Mouse (Mus musculus) liver, embryonic 16.5 days (tissue): ENCODE measurements at regions not wholly inside any gene's neighbourhood (a gene's known extent, or its start where the extent isn't known, plus 50 kb on each side); places are given as distances from the start of the nearest gene placed in this dataset.

ENCODE experiments used
- ATAC-seq: fragments of 200-750 bp; cut with Nextera tagmentation; 2 replicates; pipeline ENCODE4 v1.8.0; 2017; ENCODE audit warnings: low read depth, mild to moderate bottlenecking, moderate number of reproducible peaks, moderate library complexity
- H3K27ac ChIP-seq: fragments of 300-500 bp; sonication (generic); 2 replicates; pipeline ENCODE4 v1.5.1; 2014; ENCODE audit warnings: mild to moderate bottlenecking, low read length
- H3K27me3 ChIP-seq: fragments of 300-500 bp; sonication (generic); 2 replicates; pipeline ENCODE4 v1.6.1; 2014; ENCODE audit warnings: low read depth, low read length, mixed read lengths; ENCODE audit not compliant: control insufficient read depth, insufficient read depth
- H3K36me3 ChIP-seq: fragments of 300-500 bp; sonication (generic); 2 replicates; pipeline ENCODE4 v1.6.1; 2014; ENCODE audit warnings: mild to moderate bottlenecking; ENCODE audit not compliant: control insufficient read depth, insufficient read depth
- H3K4me1 ChIP-seq: fragments of 300-500 bp; sonication (generic); 2 replicates; pipeline ENCODE4 v1.6.1; 2014; ENCODE audit warnings: low read depth, low read length, mixed read lengths; ENCODE audit not compliant: control insufficient read depth
- H3K4me2 ChIP-seq: fragments of 300-500 bp; sonication (generic); 2 replicates; pipeline ENCODE4 v1.6.1; 2014; ENCODE audit warnings: low read depth, low read length, mixed read lengths
- H3K4me3 ChIP-seq: fragments of 300-500 bp; sonication (generic); 2 replicates; pipeline ENCODE4 v1.5.1; 2014; ENCODE audit warnings: low read depth, mild to moderate bottlenecking, low read length
- H3K9ac ChIP-seq: fragments of 300-500 bp; sonication (generic); 2 replicates; pipeline ENCODE4 v1.6.1; 2014; ENCODE audit warnings: low read depth, low read length
- H3K9me3 ChIP-seq: fragments of 300-500 bp; sonication (generic); replicated peaks from 2 replicates; pipeline ENCODE4 v1.6.1; 2016; ENCODE audit warnings: low read length; ENCODE audit not compliant: control insufficient read depth
- WGBS: fragments of 180-500 bp; shearing (Covaris S2); extraction: QIAGEN DNeasy Blood & Tissue Kit; methylation state at CpG from one replicate; pipeline ENCODE4 v1.1.7; 2014; ENCODE audit not compliant: insufficient replicate concordance; 5-methylcytosine and 5-hydroxymethylcytosine counted together

DNA sequence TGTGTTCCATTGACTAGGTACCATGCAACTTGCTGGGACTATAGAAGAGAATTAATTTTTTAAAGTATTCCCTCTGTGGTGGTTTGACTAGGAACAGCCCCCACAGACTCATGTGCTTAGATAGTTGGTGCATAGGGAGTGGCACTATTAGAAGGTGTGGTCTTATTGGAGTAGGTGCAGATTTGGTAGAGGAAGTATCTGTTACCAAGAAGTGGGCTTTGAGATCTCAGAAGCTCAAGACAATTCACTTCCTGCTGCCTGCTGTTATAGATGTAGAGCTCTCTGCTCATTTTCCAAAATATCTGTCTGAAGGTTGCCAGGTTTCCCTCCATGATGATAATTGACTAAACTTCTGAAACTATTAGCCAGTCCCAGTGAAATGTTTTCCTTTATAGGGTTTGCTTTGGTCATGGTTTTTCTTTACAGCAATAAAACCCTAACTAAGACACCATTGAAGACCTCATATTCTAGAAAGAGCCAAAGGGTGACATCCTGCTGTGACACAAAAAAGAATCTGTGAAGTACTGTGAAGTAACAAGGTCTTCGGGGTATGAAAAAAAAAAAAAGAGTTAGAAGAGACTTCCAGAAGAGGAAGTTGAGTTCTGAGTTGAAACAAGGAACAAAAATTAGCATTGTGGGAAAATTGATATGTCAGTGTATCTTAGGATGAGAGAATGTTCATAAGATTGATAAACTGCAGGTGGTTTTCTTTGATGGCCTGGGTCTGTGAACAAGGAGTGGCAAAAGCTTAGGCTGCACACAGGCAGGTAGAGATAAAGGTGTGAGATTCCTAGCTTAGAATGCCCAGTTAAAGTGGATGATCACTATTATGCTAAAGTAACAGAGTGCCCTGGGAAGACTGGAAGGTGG is 128.9 kb upstream of the Opcml start:
- H3K9ac ChIP-seq = no peak overlapping the region
- no peak overlapping the region for H3K4me3 ChIP-seq
- no peaks in the 10 kb centered on the region for H3K9me3 ChIP-seq
- WGBS = 21% methylated on average over 1 of the region's 1 CpGs
- no peak for ATAC-seq
- no peak overlapping the region for H3K4me2 ChIP-seq
- no peak overlapping the region for H3K27ac ChIP-seq
- H3K36me3 ChIP-seq = no peaks in the 10 kb centered on the region
- H3K4me1 ChIP-seq = no peaks in the 10 kb centered on the region; the same call in 1 of the 2 replicates
- no peaks in the 10 kb centered on the region for H3K27me3 ChIP-seq

DNA sequence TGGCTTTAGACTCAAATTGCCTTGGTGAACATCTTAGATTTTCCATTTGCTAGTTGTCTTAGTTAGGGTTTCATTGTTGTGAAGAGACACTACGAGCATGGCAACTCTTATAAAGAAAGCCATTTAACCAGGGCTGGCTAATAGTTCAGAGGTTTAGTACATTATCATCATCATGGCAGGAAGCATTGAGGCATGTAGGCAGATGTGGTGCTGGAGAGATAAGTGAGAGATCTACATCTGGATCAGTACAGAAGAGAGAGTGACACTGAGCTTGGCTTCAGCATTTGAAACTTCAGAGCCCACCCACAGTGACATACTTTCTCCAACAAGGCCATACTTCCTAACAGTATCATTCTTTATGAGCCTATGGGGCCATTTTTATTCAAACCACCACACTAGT is 127.3 kb upstream of the Opcml start:
- WGBS = 55% methylated on average over 1 of the region's 1 CpGs
- H3K9ac ChIP-seq = no peak overlapping the region
- ATAC-seq = no peak
- no peaks in the 10 kb centered on the region for H3K36me3 ChIP-seq
- H3K9me3 ChIP-seq = no peaks in the 10 kb centered on the region
- no peak overlapping the region for H3K27ac ChIP-seq
- H3K4me2 ChIP-seq = no peak overlapping the region
- H3K27me3 ChIP-seq = no peaks in the 10 kb centered on the region
- H3K4me3 ChIP-seq = no peak overlapping the region
- no peaks in the 10 kb centered on the region; the same call in 1 of the 2 replicates for H3K4me1 ChIP-seq

DNA sequence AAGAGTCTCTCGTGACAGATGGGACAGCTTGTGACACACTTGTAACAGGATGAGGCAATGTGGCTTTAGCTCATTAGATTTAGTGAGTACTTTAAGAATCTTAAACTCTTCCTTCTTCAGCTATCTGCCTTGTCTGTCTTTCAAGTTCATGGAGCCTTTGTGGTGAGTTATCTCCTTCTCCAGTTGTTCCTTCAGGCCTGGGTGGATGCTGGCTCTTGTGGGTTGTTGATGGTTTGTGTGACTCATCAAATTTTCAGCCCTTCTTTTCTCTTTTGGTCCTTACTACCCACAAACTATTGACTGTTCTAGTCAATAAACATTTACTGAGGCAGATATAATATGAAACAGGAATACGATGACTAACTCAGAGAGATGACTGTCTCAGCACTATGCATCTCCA is 124.9 kb upstream of the Opcml start:
- H3K36me3 ChIP-seq = no peaks in the 10 kb centered on the region
- no peaks in the 10 kb centered on the region for H3K27me3 ChIP-seq
- no peaks in the 10 kb centered on the region for H3K9me3 ChIP-seq
- 28% methylated on average over 2 of the region's 2 CpGs for WGBS
- no peak overlapping the region for H3K4me3 ChIP-seq
- no peak overlapping the region for H3K9ac ChIP-seq
- no peak overlapping the region; the same call in 1 of the 2 replicates for H3K4me2 ChIP-seq
- H3K4me1 ChIP-seq = no peaks in the 10 kb centered on the region; the same call in 1 of the 2 replicates
- peak; percentile 76 for ATAC-seq
- H3K27ac ChIP-seq = no peak overlapping the region; the same call in 1 of the 2 replicates

DNA sequence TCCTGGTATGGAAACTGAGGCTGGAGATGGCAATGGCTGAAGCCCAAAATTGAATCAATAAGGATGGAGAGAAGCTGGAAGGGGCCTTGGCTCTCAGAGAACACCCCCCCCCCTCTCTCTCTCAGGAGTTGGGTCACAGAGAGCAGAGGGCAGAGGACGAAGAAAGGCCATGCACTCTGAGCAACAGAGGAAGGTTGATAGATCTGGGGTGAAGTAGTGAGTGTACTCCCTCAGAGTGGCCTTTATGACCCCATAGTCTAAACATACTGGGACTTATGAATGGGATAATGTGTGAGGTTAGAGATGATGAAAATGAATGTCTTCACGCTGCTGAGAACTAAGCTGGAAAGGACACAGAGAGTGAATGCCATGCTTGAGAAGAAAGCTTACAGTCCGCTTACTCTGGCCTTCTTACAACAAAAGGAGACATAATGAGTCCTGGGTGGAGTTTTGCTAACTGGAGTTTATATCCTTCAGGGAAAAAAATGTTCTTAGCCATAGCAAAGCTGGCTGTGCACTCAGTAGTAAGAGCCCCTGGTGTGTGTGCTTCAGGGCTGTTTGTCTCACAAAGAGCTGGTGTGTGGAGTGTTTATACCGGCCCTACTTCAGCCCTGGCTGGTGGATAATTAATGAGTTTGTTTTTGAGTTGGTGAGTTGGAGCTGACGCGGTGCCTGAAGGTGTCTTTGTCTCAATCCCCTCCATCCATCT is 120.4 kb upstream of the Opcml start:
- H3K9me3 ChIP-seq = no peaks in the 10 kb centered on the region
- no peaks in the 10 kb centered on the region for H3K36me3 ChIP-seq
- H3K9ac ChIP-seq = no peak overlapping the region
- no peaks in the 10 kb centered on the region for H3K27me3 ChIP-seq
- ATAC-seq = no peak
- no peak overlapping the region for H3K4me3 ChIP-seq
- H3K27ac ChIP-seq = no peak overlapping the region
- H3K4me1 ChIP-seq = no peaks in the 10 kb centered on the region; the same call in 1 of the 2 replicates
- WGBS = 57% methylated on average over 6 of the region's 6 CpGs
- no peak overlapping the region for H3K4me2 ChIP-seq

DNA sequence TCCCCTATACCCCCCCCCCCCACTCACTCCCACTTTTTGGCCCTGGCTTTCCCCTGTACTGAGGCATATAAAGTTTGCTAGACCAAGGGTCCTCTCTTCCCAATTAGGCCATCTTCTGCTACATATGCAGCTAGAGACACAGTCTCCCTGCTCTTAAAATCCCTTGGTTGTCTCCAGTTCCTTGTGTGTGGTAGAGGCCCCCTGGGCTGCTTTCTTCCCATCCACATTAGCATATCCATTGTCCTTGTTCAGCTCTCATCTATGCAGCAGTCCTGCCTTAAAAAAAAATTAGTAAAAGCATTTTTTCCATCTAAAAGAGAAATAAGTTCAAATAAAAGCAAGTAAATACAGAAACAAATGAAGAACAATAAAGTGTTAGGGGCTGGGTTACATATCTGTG is 105.2 kb upstream of the Opcml start:
- H3K4me3 ChIP-seq = no peak overlapping the region
- no peaks in the 10 kb centered on the region for H3K4me1 ChIP-seq
- no peak for ATAC-seq
- no peak overlapping the region for H3K4me2 ChIP-seq
- H3K36me3 ChIP-seq = no peaks in the 10 kb centered on the region
- no peak overlapping the region for H3K9ac ChIP-seq
- H3K27me3 ChIP-seq = no peaks in the 10 kb centered on the region
- no peak overlapping the region for H3K27ac ChIP-seq
- no peaks in the 10 kb centered on the region for H3K9me3 ChIP-seq

DNA sequence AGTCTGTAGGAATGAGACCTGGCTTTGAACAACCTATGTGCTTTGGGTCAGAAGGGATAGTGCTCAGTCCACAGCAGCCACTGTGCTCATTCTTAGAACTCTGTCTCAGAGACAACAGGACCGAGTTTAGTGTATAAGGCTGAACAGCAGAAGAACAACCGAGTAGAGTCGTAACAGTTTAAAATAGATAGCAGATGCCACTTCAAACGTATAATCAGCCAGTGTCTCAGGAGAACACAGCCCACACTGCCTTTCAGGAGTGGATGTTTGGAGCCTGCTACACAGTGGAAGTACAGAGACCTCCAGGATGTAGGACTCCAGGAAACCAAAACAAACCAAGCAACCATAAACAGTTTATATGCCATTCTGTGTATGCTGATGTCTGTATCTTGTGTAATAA is 99.0 kb upstream of the Opcml start:
- H3K4me2 ChIP-seq = no peak overlapping the region
- no peak overlapping the region for H3K4me3 ChIP-seq
- 51% methylated on average over 4 of the region's 4 CpGs for WGBS
- H3K27me3 ChIP-seq = no peaks in the 10 kb centered on the region
- H3K4me1 ChIP-seq = no peaks in the 10 kb centered on the region
- no peak for ATAC-seq
- H3K36me3 ChIP-seq = no peaks in the 10 kb centered on the region
- H3K9me3 ChIP-seq = no peaks in the 10 kb centered on the region
- no peak overlapping the region for H3K27ac ChIP-seq
- no peak overlapping the region for H3K9ac ChIP-seq

DNA sequence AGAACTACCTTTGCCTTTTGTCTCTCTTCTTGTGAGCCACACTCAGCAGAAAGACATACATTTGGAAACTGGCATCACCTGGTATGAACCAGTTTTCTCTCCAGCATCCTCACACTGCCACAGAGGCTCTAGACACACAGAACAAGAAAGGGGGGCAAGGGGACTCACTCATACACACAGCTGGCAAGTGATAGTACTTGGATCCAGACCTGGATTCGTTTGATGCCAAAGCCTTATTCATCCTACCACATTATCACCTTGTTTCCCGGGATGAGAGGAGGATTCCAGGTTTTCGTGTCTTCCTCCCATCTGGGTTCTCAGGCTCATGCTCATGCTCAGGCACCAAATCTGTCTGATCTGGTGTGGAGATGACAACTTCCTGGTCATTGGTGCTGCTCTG is 97.8 kb upstream of the Opcml start:
- H3K4me2 ChIP-seq = no peak overlapping the region
- no peaks in the 10 kb centered on the region for H3K36me3 ChIP-seq
- no peak overlapping the region for H3K9ac ChIP-seq
- H3K27ac ChIP-seq = no peak overlapping the region
- no peaks in the 10 kb centered on the region for H3K4me1 ChIP-seq
- H3K9me3 ChIP-seq = no peaks in the 10 kb centered on the region
- H3K27me3 ChIP-seq = no peaks in the 10 kb centered on the region
- no peak for ATAC-seq
- no peak overlapping the region for H3K4me3 ChIP-seq
- 62% methylated on average over 3 of the region's 3 CpGs for WGBS

DNA sequence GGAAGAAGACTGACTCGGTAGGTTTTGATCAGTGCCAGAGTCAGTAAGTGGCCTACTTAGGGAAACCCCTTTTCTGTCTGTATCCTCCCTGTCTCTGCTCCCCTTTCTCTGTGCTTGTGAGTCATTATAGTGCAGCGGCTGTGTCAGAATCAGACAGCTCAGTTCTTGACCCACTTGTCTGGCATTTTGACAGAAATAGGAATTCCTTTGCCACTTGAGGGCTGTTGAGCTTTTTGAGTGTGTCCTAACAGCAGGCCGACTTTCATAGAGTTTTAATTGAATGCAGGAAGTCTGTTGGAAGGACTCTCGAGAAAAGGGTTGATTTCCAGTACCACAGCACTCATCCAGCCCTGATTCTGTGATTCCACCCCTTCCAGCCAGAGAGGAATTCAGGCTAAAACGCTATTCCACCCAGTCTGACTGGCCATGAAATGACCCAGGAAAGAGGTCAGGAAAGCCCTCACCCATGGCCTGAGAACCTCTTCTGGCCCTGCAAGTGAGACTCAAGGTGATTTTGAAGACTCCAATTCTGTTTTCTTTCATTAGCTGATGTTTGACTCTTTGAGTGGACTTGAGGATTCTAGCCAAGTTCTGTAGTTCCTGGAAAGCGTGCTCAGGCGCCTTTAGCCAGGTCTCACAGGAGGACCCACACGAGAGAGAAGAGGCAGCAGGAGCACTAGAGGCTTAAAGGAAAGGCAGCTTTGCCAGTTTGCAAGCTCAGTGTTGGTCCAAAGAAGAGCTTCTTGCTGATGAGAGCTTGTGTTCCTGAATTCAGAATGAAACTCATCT is 95.6 kb upstream of the Opcml start:
- H3K4me1 ChIP-seq = no peaks in the 10 kb centered on the region
- ATAC-seq = no peak
- H3K27me3 ChIP-seq = no peaks in the 10 kb centered on the region
- WGBS = 54% methylated on average over 8 of the region's 8 CpGs
- H3K36me3 ChIP-seq = no peaks in the 10 kb centered on the region
- H3K9me3 ChIP-seq = no peaks in the 10 kb centered on the region
- no peak overlapping the region for H3K4me2 ChIP-seq
- no peak overlapping the region for H3K4me3 ChIP-seq
- H3K9ac ChIP-seq = no peak overlapping the region
- no peak overlapping the region for H3K27ac ChIP-seq
